ENCODE assay signal across 9 mouse cellular contexts in the genomic region with DNA sequence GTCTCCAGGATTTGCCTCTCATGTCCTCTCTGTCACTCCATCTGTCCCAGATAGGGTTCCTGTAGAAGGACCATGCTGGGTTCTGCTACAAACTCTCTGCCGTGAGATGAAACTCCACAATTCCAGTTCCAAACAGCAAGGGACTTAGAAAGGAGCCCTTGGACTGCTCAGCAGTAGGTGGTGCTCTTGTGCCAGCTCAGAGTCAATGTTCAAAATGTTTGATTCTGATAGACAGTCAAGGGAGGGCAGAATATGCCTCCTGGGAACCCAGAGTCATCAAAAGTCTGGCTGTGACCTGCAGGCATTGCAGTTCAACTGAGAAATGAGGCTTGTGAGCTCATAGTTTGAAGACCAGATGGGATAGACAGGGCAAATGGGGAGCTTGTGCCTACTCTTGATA.
A peak's percentile ranks its signal among the peaks of the same experiment; 100 is the strongest.
DNase-seq lines count a peak whose midpoint lies in the region; ATAC-seq lines count a peak whose summit lies in the region.
"Had no signal": no experiment of that assay in that cellular context is flagged by ENCODE, and none has a peak within 500 bp of the region (broad histone marks: within the 10 kb centered on the region; RNA-seq: fewer than 3 reads in every experiment).

No protein-coding gene starts in this region.

- peaks cover 46% of the 10 kb centered on the region for H3K4me1 ChIP-seq in heart, embryonic 12.5 days (replicated peaks)
- H3K4me1 ChIP-seq in heart, embryonic 13.5 days = peaks cover 49% of the 10 kb centered on the region

- H3K9me3 ChIP-seq in heart, embryonic 12.5 days (replicated peaks) = no peaks in the 10 kb centered on the region
- H3K9me3 ChIP-seq in heart, embryonic 13.5 days = no peaks in the 10 kb centered on the region

- H3K36me3 ChIP-seq in heart, embryonic 12.5 days = no peaks in the 10 kb centered on the region
- no peaks in the 10 kb centered on the region for H3K36me3 ChIP-seq in heart, embryonic 13.5 days

- no peak for ATAC-seq in heart, embryonic 12.5 days (ENCODE audit: insufficient number of reproducible peaks, low FRiP score)
- ATAC-seq in heart, embryonic 13.5 days (ENCODE audit: extremely low read depth, insufficient number of reproducible peaks, low FRiP score, low TSS enrichment) = no peak

- DNase-seq in heart, adult 11 months = peak; percentile 90
- peak; percentile 75 for DNase-seq in 3T3-L1 (ENCODE audit: low read depth, low spot score)
- peak; percentile 13 to 32 for DNase-seq in adrenal gland, adult 18-20 months (ENCODE audit: low spot score in 2 of 2)
- DNase-seq in layer of hippocampus, postnatal 10 days (ENCODE audit: low spot score in 2 of 2) = peak; percentile 59 to 60
- DNase-seq in right cerebral cortex, postnatal 14 days = peak; percentile 38
- DNase-seq in thymus, postnatal 14 days = no peak

- no peak overlapping the region for H3K27ac ChIP-seq in heart, embryonic 12.5 days (ENCODE audit: poor library complexity, severe bottlenecking)
- H3K27ac ChIP-seq in heart, embryonic 13.5 days (replicated peaks) = peak overlapping the region; percentile 61; the same call in 1 of the 2 replicates
- H3K27ac ChIP-seq: macrophage had no signal

- no peak overlapping the region for H3K4me2 ChIP-seq in heart, embryonic 12.5 days
- no peak overlapping the region for H3K4me2 ChIP-seq in heart, embryonic 13.5 days

- WGBS in heart, embryonic 12.5 days = 27% methylated on average over 1 of the region's 1 CpGs
- WGBS in heart, embryonic 13.5 days = 37% methylated on average over 1 of the region's 1 CpGs

- no peaks in the 10 kb centered on the region for H3K27me3 ChIP-seq in heart, embryonic 12.5 days (replicated peaks)
- no peaks in the 10 kb centered on the region for H3K27me3 ChIP-seq in heart, embryonic 13.5 days (replicated peaks)

- H3K4me3 ChIP-seq in heart, embryonic 12.5 days = no peak overlapping the region
- no peak overlapping the region for H3K4me3 ChIP-seq in heart, embryonic 13.5 days

- no peak overlapping the region for H3K9ac ChIP-seq in heart, embryonic 12.5 days
- no peak overlapping the region for H3K9ac ChIP-seq in heart, embryonic 13.5 days
